Mouse (Mus musculus) right cerebral cortex, adult 18-20 months (tissue): ENCODE measurements around the gene Sipa1l3.

Experiments used
- DNase-seq: peaks from one replicate; pipeline ENCODE4 v3.0.0; 2022; ENCODE audit warnings: mixed read lengths

The Sipa1l3 gene

GRCm38 (mm10) chr7:29276715-29277114 lies 241.7 kb downstream of the Sipa1l3 start:
- no peak for DNase-seq

GRCm38 (mm10) chr7:29271687-29272465 lies 246.6 kb downstream of the Sipa1l3 start:
- DNase-seq, result peak; percentile 61

GRCm38 (mm10) chr7:29270445-29270844 lies 248.0 kb downstream of the Sipa1l3 start:
- no peak for DNase-seq
